Mouse (Mus musculus): Measurements from ENCODE around the gene Spef2. TPM values are rescaled to one million over a fixed set of nuclear protein-coding genes. Genes with fewer than 3 reads are reported as not detected.
"Not testable (repeated sequence)": the region's sequence is repeated elsewhere in the genome, so short reads cannot be mapped to it uniquely, and the experiment has no call there.

Gene Spef2
- 0.35 and 0.68 TPM in 2 replicates for polyA plus RNA-seq (2016; fragmentation: Nextera tagmentation; extraction: Ambion mirVana)

DNA sequence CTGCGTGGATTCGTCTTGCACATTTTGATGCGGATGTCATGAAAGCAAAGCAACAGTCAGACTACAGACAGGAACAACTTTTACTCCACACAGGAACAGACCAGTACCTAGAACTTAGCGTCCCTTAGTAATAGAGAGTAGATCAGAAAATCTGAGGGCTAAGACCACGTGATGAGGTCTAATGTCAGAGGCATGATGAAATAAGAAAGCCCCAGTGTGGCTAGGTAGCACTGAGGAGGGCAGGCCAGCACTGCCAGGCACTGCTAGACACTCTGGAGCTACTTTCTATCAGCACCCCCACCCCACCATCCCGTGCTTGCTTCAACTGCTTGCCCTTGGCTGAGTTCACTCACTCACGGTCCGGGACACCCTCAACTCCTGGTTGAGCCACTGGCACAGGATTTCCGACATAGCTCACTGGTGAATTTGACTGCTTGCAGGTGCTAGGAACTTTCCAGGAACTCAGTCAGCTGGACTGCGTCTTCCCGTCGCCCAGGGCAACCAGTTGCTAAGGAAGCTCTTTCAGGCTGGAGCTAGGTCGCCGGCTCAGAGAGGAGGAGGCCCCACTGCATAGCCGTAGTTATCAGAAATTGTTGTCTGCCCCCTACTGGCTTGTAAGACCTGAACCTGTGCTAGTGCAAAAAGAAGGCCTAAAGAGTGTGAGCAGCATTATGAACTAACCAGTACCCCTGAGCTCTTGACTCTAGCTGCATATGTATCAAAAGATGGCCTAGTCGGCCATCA is at the start of gene Spef2:
TSS of gene Spef2 (minus strand) at position 510 of the 744 bp plus-strand sequence.
- Histone ChIP-seq H3K27ac (no peak within 1 kb of the TSS), H3K27me3 (ENCODE audit: poor library complexity, severe bottlenecking) (no peaks in the 10 kb centered on the region), H3K4me1 (peaks cover 4% of the 10 kb centered on the region), H3K4me3 (peak within 1 kb of the TSS; percentile 45), H3K36me3 (replicated peaks) (no peaks in the 10 kb centered on the region), H3K9me3 (no peaks in the 10 kb centered on the region)
- DNase-seq (ENCODE audit: extremely low spot score, low spot score) = peak; percentile 73
- 34% methylated on average over 16 of the region's 16 CpGs for WGBS

GRCm38 (mm10) chr15:9794131-9794530 is 45.5 kb upstream of the Spef2 start:
- no peaks in the 10 kb centered on the region for H3K27me3 ChIP-seq (ENCODE audit: poor library complexity, severe bottlenecking)
- DNase-seq (ENCODE audit: extremely low spot score, low spot score) = no peak
- H3K36me3 ChIP-seq (replicated peaks) = no peaks in the 10 kb centered on the region
- 92% methylated on average over 3 of the region's 3 CpGs for WGBS
- H3K4me1 ChIP-seq = no peaks in the 10 kb centered on the region
- H3K4me3 ChIP-seq = no peak overlapping the region
- H3K27ac ChIP-seq = no peak overlapping the region
- no peaks in the 10 kb centered on the region for H3K9me3 ChIP-seq

DNA sequence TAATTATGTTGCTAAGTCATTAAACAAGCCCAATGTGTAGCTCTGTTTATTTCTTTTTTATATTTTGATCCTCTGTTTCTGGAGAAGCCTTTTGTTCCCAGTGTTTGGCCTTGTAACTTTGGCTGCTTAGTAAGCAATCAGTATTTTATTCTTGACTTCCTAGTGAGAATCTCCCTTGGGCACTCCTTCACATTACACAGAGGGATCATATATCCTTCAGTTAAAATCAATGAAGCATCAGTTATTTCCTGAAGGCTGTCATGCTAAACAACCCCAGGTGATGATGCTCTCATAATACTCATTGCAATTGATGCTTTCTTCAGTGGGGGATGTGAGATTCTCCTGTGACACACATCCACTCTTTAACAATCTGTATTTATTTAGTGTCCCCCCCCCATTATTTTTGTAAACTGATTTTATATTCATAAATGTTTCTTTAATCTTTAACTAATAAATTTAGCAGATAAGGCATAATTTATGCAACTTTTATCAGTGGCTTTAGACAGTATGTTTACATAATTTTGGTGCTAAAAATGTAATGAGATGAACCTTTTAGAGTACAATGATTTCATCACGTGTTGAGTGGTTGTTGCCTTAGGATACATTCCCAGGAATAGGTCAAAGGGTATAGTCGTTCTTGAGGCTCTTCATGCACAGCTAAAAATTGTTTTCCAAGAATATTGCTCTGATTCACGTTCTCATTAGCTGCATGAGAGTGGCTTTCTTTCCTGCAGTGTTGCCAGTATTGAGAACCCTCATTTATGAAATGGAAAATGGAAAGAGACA is 39.8 kb upstream of the Spef2 start:
- H3K27me3 ChIP-seq (ENCODE audit: poor library complexity, severe bottlenecking) = no peaks in the 10 kb centered on the region
- H3K36me3 ChIP-seq (replicated peaks) = no peaks in the 10 kb centered on the region
- 75% methylated on average over 3 of the region's 3 CpGs for WGBS
- H3K9me3 ChIP-seq = no peaks in the 10 kb centered on the region
- no peaks in the 10 kb centered on the region for H3K4me1 ChIP-seq
- no peak for DNase-seq (ENCODE audit: extremely low spot score, low spot score)
- H3K27ac ChIP-seq = no peak overlapping the region
- no peak overlapping the region for H3K4me3 ChIP-seq

- not testable (repeated sequence) for H3K4me3 ChIP-seq; H3K36me3 ChIP-seq (replicated peaks); H3K4me1 ChIP-seq; H3K9me3 ChIP-seq; H3K27ac ChIP-seq; DNase-seq (ENCODE audit: extremely low spot score, low spot score); H3K27me3 ChIP-seq (ENCODE audit: poor library complexity, severe bottlenecking)
- WGBS = 92% methylated on average over 6 of the region's 6 CpGs
Observed at GRCm38 (mm10) chr15:9774222-9775142, 25.8 kb upstream of the Spef2 start.

DNA sequence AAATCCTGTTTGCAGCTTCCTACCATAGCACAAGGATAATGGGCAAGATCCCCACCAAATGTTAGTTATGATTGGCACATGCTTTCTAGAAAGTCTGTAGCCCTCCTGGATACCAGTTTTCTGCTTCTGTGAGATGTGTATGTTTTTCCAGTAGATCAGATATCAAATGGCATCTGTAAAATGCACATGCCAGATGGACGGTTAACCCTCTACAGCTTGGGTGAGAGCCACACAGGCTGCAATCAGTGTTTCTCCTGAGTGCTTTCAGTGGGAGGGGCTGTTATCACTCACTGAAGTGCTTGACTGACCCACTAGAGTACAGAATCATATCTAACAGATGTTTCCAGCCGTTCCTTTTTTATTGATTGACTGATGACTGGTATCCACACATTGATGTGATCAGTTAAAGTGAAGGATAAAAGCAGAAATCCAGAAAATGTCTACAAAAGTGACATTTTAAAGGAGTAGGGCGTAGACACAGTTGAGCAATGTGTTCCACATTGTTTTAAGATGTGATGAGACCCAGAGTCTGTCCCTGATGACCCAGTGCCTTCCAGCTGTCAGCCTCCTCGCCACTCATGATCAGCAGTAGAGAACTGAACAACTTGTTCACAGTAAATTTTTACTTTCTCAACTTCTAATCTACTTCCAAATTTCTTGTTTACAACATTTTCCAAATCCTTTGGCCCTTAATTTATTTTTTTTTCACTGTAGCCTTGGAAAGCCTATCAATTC is 19.7 kb upstream of the Spef2 start:
- Histone ChIP-seq H3K36me3 (replicated peaks) (no peaks in the 10 kb centered on the region), H3K4me1 (no peaks in the 10 kb centered on the region), H3K4me3 (no peak overlapping the region), H3K9me3 (no peaks in the 10 kb centered on the region), H3K27ac (no peak overlapping the region), H3K27me3 (ENCODE audit: poor library complexity, severe bottlenecking) (no peaks in the 10 kb centered on the region)
- 83% methylated on average over 4 of the region's 4 CpGs for WGBS
- no peak for DNase-seq (ENCODE audit: extremely low spot score, low spot score)

DNA sequence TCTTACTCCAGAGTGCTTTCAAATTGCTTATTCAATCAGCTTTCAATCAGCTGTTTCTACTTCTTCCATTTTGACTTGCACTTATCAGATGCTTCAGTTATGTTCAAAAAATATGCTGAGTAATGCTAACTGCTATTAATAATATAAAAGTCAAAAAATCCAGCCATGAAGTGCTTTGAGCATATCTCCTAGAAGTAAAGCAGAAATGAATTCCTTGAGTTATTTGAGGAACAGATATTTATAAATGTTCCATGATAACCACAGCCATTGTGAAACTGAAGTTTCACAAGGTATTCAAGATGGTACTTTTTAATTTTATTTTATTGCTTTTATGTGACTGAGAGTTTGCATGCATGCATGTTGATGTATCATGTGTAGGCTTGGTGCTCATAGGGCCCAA is 18.4 kb upstream of the Spef2 start:
- Histone ChIP-seq H3K27me3 (ENCODE audit: poor library complexity, severe bottlenecking) (no peaks in the 10 kb centered on the region), H3K27ac (no peak overlapping the region), H3K4me1 (no peaks in the 10 kb centered on the region), H3K4me3 (no peak overlapping the region), H3K36me3 (replicated peaks) (no peaks in the 10 kb centered on the region), H3K9me3 (no peaks in the 10 kb centered on the region)
- no peak for DNase-seq (ENCODE audit: extremely low spot score, low spot score)

- Histone ChIP-seq H3K27ac (no peak overlapping the region), H3K27me3 (ENCODE audit: poor library complexity, severe bottlenecking) (no peaks in the 10 kb centered on the region), H3K4me3 (no peak overlapping the region), H3K9me3 (no peaks in the 10 kb centered on the region), H3K36me3 (replicated peaks) (no peaks in the 10 kb centered on the region), H3K4me1 (peaks cover 4% of the 10 kb centered on the region)
- WGBS = 89% methylated on average over 3 of the region's 3 CpGs
- no peak for DNase-seq (ENCODE audit: extremely low spot score, low spot score)
Observed at GRCm38 (mm10) chr15:9750966-9751365, 2.3 kb upstream of the Spef2 start.

GRCm38 (mm10) chr15:9747410-9748104 is 1.1 kb downstream of the Spef2 start:
- Histone ChIP-seq H3K27me3 (ENCODE audit: poor library complexity, severe bottlenecking) (no peaks in the 10 kb centered on the region), H3K9me3 (no peaks in the 10 kb centered on the region), H3K4me3 (no peak overlapping the region), H3K4me1 (peaks cover 4% of the 10 kb centered on the region), H3K36me3 (replicated peaks) (no peaks in the 10 kb centered on the region), H3K27ac (no peak overlapping the region)
- DNase-seq (ENCODE audit: extremely low spot score, low spot score) = no peak
- 65% methylated on average over 5 of the region's 5 CpGs for WGBS

GRCm38 (mm10) chr15:9742172-9742571 is 6.5 kb downstream of the Spef2 start:
- H3K36me3 ChIP-seq (replicated peaks) = no peaks in the 10 kb centered on the region
- DNase-seq (ENCODE audit: extremely low spot score, low spot score) = no peak
- no peak overlapping the region for H3K4me3 ChIP-seq
- H3K27ac ChIP-seq = no peak overlapping the region
- 94% methylated on average over 3 of the region's 3 CpGs for WGBS
- H3K4me1 ChIP-seq = no peaks in the 10 kb centered on the region
- H3K9me3 ChIP-seq = no peaks in the 10 kb centered on the region
- H3K27me3 ChIP-seq (ENCODE audit: poor library complexity, severe bottlenecking) = no peaks in the 10 kb centered on the region

GRCm38 (mm10) chr15:9714574-9715458 is 33.9 kb downstream of the Spef2 start:
- H3K9me3 ChIP-seq = no peaks in the 10 kb centered on the region
- no peak overlapping the region for H3K27ac ChIP-seq
- H3K27me3 ChIP-seq (ENCODE audit: poor library complexity, severe bottlenecking) = no peaks in the 10 kb centered on the region
- H3K4me3 ChIP-seq = no peak overlapping the region
- DNase-seq (ENCODE audit: extremely low spot score, low spot score) = no peak
- no peaks in the 10 kb centered on the region for H3K36me3 ChIP-seq (replicated peaks)
- H3K4me1 ChIP-seq = no peaks in the 10 kb centered on the region
- 94% methylated on average over 7 of the region's 7 CpGs for WGBS

- Histone ChIP-seq H3K4me1 (no peaks in the 10 kb centered on the region), H3K36me3 (replicated peaks) (no peaks in the 10 kb centered on the region), H3K27ac (no peak overlapping the region), H3K9me3 (no peaks in the 10 kb centered on the region), H3K27me3 (ENCODE audit: poor library complexity, severe bottlenecking) (no peaks in the 10 kb centered on the region), H3K4me3 (no peak overlapping the region)
- 91% methylated on average over 3 of the region's 3 CpGs for WGBS
- no peak for DNase-seq (ENCODE audit: extremely low spot score, low spot score)
Observed at GRCm38 (mm10) chr15:9713707-9714106, 35.0 kb downstream of the Spef2 start.
